8 mouse cellular contexts compared by ENCODE assay signal in the genomic region with DNA sequence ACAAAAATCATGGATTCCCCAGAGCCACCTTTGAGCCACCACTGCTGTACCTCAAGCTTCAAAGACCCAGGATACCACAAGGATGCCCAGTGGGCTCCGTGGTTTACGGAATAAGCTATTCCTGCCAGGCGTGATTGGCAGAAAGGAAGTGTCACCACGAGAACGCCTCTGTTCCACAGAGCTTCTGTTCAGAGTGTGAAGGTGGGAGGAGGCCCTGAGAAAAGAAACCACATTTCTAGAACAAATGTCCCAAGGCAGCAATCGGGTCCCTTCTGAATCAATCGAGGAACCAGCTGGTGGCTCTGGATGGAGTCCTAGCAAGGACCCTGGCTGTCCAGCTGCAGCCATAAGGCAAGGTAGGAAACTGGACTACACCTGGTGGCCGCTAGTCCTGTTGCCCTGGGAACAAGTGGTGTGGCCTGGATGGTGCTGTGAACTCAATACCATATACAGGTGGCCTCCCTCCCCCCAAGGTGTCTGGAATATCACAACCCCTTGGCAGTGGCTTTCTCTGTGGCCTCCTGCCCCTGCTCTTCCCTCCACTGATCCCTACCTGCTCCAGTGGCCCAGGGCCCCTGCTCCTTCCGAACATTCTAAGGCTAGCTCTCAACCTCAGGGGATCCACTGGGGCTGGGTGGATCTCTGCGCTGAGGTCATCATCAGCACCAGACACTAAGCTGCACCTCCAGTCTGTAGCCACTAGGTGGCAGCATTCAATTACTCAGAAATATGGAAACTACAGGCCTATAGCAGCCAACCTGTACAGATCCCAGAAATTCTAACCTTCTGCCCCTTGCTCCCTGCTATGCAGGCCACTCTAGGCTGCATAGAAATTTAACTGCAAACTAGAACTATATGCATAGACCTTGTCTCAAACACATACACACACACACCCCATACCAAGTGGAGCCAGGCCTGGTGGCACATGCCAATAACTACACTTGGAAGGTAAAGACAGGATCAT.
DNase-seq lines count a peak whose midpoint lies in the region; TF ChIP-seq lines count a peak whose summit lies in the region.

No protein-coding gene starts in this region.

- peak overlapping the region; percentile 59; the same call in 1 of the 2 replicates for H3K27ac ChIP-seq in gastrocnemius, adult 2 months

- peaks cover 55% of the 10 kb centered on the region for H3K4me1 ChIP-seq in megakaryocyte, embryonic 14.5 days

- peaks cover 100% of the 10 kb centered on the region for H3K36me3 ChIP-seq in megakaryocyte, embryonic 14.5 days (replicated peaks; ENCODE audit: low read length)

- H3K4me3 ChIP-seq in gastrocnemius, adult 2 months: no peak overlapping the region
- peak overlapping the region; percentile 1 for H3K4me3 ChIP-seq in megakaryocyte, embryonic 14.5 days (replicated peaks)

- peak; percentile 49 for DNase-seq in ovary, postnatal 36 days (ENCODE audit: low spot score)
- DNase-seq in ovary, postnatal 10 days (ENCODE audit: low spot score): no peak
- DNase-seq in cerebellum, postnatal 4 days (ENCODE audit: low spot score in 2 of 2): peak; percentile 37 to 65
- peak; percentile 71 for DNase-seq in gastrocnemius, adult 2 months
- peak; percentile 84 for DNase-seq in induced T-regulatory cell, adult 2 months (ENCODE audit: low read depth)
- peak; percentile 52 to 83 for DNase-seq in left cerebral cortex, adult 9 months (ENCODE audit: low spot score in 2 of 2)
- DNase-seq in right cerebral cortex, postnatal 4 days: peak; percentile 48

- no peaks in the 10 kb centered on the region for H3K9me3 ChIP-seq in megakaryocyte, embryonic 14.5 days

- no peaks in the 10 kb centered on the region for H3K27me3 ChIP-seq in megakaryocyte, embryonic 14.5 days (replicated peaks)

- intact Hi-C loops in gastrocnemius, adult 2 months (cut with DNase I): loop anchor here (1.0 kb wide), 1 partner anchor 95 kb away; no protein-coding TSS in a partner anchor

- peak; percentile 95 for TF ChIP-seq CTCF in gastrocnemius, adult 2 months (IDR thresholded peaks at IDR 0.05)
